Mouse (Mus musculus): ENCODE measurements around the gene D130043K22Rik. TPM values are rescaled to one million over a fixed set of nuclear protein-coding genes. Genes with fewer than 3 reads are reported as not detected.

Gene D130043K22Rik
- 0.58 and 0.73 TPM in 2 replicates for polyA plus RNA-seq (2016; fragmentation: Nextera tagmentation; extraction: Ambion mirVana)

- Histone ChIP-seq H3K4me1 (peaks cover 6% of the 10 kb centered on the region), H3K9ac (peak within 1 kb of the TSS; percentile 51), H3K4me2 (replicated peaks) (peak within 1 kb of the TSS; percentile 91), H3K36me3 (peaks cover under 1% of the 10 kb centered on the region), H3K27ac (no peak within 1 kb of the TSS), H3K27me3 (no peaks in the 10 kb centered on the region), H3K4me3 (peak within 1 kb of the TSS; percentile 46), H3K9me3 (no peaks in the 10 kb centered on the region)
- peak; percentile 84; the same call in 1 of the 2 replicates for ATAC-seq (ENCODE audit: insufficient number of reproducible peaks, insufficient read depth, low FRiP score, low TSS enrichment)
- WGBS: 13% methylated on average over 40 of the region's 40 CpGs
These were observed at the start of gene D130043K22Rik for GRCm38 (mm10) chr13:24844983-24845955. Gene D130043K22Rik, plus strand, starts transcription at chr13:24845135.

DNA sequence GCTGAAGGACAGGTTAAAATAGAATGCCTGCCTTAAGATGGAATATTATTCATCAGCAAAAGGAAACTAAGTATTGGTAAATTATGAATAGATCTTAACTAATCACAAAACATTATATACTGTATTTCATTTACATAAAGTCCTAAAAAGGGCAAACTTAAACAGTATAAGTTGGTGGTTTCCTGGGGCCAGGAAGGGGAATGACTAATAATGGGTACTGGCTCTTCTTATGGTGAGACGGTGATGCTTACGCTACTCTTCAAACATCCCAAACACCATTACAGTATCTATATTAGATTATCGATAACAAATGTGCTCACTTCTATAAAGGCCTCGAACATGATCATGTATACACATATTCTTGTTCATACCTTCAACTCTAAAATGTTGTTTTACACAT, 46.2 kb upstream of the D130043K22Rik start:
- Histone ChIP-seq H3K9me3 (no peaks in the 10 kb centered on the region), H3K4me3 (no peak overlapping the region), H3K36me3 (no peaks in the 10 kb centered on the region), H3K4me1 (peaks cover 6% of the 10 kb centered on the region), H3K9ac (no peak overlapping the region), H3K27me3 (no peaks in the 10 kb centered on the region), H3K27ac (no peak overlapping the region), H3K4me2 (replicated peaks) (no peak overlapping the region)
- ATAC-seq (ENCODE audit: insufficient number of reproducible peaks, insufficient read depth, low FRiP score, low TSS enrichment): no peak
- WGBS: 96% methylated on average over 4 of the region's 4 CpGs

- peaks cover 10% of the 10 kb centered on the region for H3K4me1 ChIP-seq
- no peaks in the 10 kb centered on the region for H3K27me3 ChIP-seq
- H3K9me3 ChIP-seq: no peaks in the 10 kb centered on the region
- H3K36me3 ChIP-seq: no peaks in the 10 kb centered on the region
- H3K27ac ChIP-seq: no peak overlapping the region
- WGBS: 64% methylated on average over 5 of the region's 5 CpGs
- no peak for ATAC-seq (ENCODE audit: insufficient number of reproducible peaks, insufficient read depth, low FRiP score, low TSS enrichment)
- no peak overlapping the region for H3K9ac ChIP-seq
- H3K4me3 ChIP-seq: peak overlapping the region; percentile 94; the same call in 1 of the 2 replicates
- peak overlapping the region; percentile 89 for H3K4me2 ChIP-seq (replicated peaks)
These were observed 45.6 kb upstream of the D130043K22Rik start for GRCm38 (mm10) chr13:24799378-24799777.

GRCm38 (mm10) chr13:24799925-24800673, 44.8 kb upstream of the D130043K22Rik start:
- peak overlapping the region; percentile 89 for H3K4me2 ChIP-seq (replicated peaks)
- peak overlapping the region; percentile 77 for H3K27ac ChIP-seq
- 1% methylated on average over 31 of the region's 31 CpGs for WGBS
- H3K27me3 ChIP-seq: no peaks in the 10 kb centered on the region
- H3K36me3 ChIP-seq: no peaks in the 10 kb centered on the region
- peaks cover 13% of the 10 kb centered on the region for H3K4me1 ChIP-seq
- peak overlapping the region; percentile 38 for H3K9ac ChIP-seq
- no peaks in the 10 kb centered on the region for H3K9me3 ChIP-seq
- peak; percentile 45; the same call in 1 of the 2 replicates for ATAC-seq (ENCODE audit: insufficient number of reproducible peaks, insufficient read depth, low FRiP score, low TSS enrichment)
- H3K4me3 ChIP-seq: peak overlapping the region; percentile 94

- under 1% methylated on average over 42 of the region's 42 CpGs for WGBS
- H3K4me3 ChIP-seq: peak overlapping the region; percentile 94
- peak overlapping the region; percentile 92 for H3K9ac ChIP-seq
- H3K36me3 ChIP-seq: no peaks in the 10 kb centered on the region
- peak; percentile 97 for ATAC-seq (ENCODE audit: insufficient number of reproducible peaks, insufficient read depth, low FRiP score, low TSS enrichment)
- H3K4me2 ChIP-seq (replicated peaks): peak overlapping the region; percentile 89
- no peaks in the 10 kb centered on the region for H3K9me3 ChIP-seq
- peaks cover 13% of the 10 kb centered on the region for H3K4me1 ChIP-seq
- H3K27ac ChIP-seq: peak overlapping the region; percentile 99
- no peaks in the 10 kb centered on the region for H3K27me3 ChIP-seq
These were observed 44.1 kb upstream of the D130043K22Rik start for GRCm38 (mm10) chr13:24800674-24801307.

DNA sequence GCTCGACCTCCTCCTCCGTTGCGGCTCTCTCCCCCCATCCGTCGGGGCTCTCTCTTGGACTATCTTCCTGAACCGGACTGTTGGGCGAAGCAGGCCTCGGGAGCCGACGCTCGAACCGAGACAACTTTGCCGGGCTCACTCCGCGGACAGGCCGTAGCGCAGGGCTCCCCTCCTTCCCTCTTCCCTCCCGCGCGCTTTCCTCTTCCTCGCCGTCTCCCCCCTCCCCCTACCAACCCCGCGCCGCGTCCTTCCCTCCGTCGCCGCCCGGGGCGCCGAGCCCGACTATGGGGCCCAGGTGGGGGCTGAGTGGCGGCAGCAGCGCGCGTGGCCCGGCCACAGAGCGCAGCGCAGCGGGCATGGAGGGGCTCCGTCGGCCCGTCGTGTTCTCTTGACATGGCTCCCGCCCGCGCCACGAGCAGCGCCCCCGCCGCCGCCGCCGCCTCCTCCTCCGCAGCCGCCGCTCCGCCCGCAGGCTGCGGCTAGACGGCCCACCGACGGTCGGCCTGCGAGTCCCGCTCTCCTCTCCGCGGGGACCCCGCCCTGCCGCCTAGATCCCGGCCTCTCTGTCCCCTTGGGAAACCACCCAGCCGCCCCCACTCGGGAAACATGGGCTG, 43.5 kb upstream of the D130043K22Rik start, which contains the start of gene BC005537:
Gene BC005537, plus strand, starts transcription at position 350 of the 614 bp plus-strand sequence.
- no peaks in the 10 kb centered on the region for H3K27me3 ChIP-seq
- WGBS: under 1% methylated on average over 66 of the region's 74 CpGs
- ATAC-seq (ENCODE audit: insufficient number of reproducible peaks, insufficient read depth, low FRiP score, low TSS enrichment): peak; percentile 58
- peak within 1 kb of the TSS; percentile 92 for H3K9ac ChIP-seq
- peak within 1 kb of the TSS; percentile 89 for H3K4me2 ChIP-seq (replicated peaks)
- no peaks in the 10 kb centered on the region for H3K9me3 ChIP-seq
- peak within 1 kb of the TSS; percentile 94 for H3K4me3 ChIP-seq
- peaks cover 13% of the 10 kb centered on the region for H3K4me1 ChIP-seq
- peaks cover 3% of the 10 kb centered on the region; the same call in 1 of the 2 replicates for H3K36me3 ChIP-seq
- peak within 1 kb of the TSS; percentile 99 for H3K27ac ChIP-seq

- WGBS: under 1% methylated on average over 26 of the region's 26 CpGs
- no peak for ATAC-seq (ENCODE audit: insufficient number of reproducible peaks, insufficient read depth, low FRiP score, low TSS enrichment)
- H3K9me3 ChIP-seq: no peaks in the 10 kb centered on the region
- H3K4me2 ChIP-seq (replicated peaks): peak overlapping the region; percentile 89
- no peaks in the 10 kb centered on the region for H3K27me3 ChIP-seq
- peaks cover 13% of the 10 kb centered on the region for H3K4me1 ChIP-seq
- peak overlapping the region; percentile 92 for H3K9ac ChIP-seq
- peaks cover 6% of the 10 kb centered on the region for H3K36me3 ChIP-seq
- H3K4me3 ChIP-seq: peak overlapping the region; percentile 94
- H3K27ac ChIP-seq: peak overlapping the region; percentile 99; the same call in 1 of the 2 replicates
These were observed 42.7 kb upstream of the D130043K22Rik start for GRCm38 (mm10) chr13:24802131-24802691.

DNA sequence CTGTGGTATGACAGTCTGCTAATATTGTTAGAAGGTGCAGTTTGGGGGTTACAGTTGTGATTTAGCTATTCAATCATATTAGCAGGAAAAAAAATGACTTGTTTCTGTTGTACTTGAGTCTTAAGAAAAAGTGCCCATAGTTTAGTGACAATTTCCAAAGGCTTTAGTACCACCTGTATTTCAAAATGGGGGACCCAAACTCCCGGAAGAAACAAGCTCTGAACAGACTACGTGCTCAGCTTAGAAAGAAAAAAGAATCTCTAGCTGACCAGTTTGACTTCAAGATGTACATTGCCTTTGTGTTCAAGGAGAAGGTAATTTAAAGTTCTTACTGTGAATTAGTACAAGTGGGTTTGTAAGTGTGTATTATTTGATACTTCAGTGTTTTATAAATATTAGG, 41.7 kb upstream of the D130043K22Rik start:
- H3K4me2 ChIP-seq (replicated peaks): peak overlapping the region; percentile 89
- peak overlapping the region; percentile 94 for H3K4me3 ChIP-seq
- peaks cover 13% of the 10 kb centered on the region for H3K4me1 ChIP-seq
- peaks cover 15% of the 10 kb centered on the region for H3K36me3 ChIP-seq
- H3K9ac ChIP-seq: peak overlapping the region; percentile 92; the same call in 1 of the 2 replicates
- no peak overlapping the region for H3K27ac ChIP-seq
- 20% methylated on average over 2 of the region's 2 CpGs for WGBS
- no peak for ATAC-seq (ENCODE audit: insufficient number of reproducible peaks, insufficient read depth, low FRiP score, low TSS enrichment)
- H3K27me3 ChIP-seq: no peaks in the 10 kb centered on the region
- no peaks in the 10 kb centered on the region for H3K9me3 ChIP-seq

- H3K36me3 ChIP-seq: peaks cover 39% of the 10 kb centered on the region
These were observed 38.9 kb upstream of the D130043K22Rik start for GRCm38 (mm10) chr13:24806079-24806478.

DNA sequence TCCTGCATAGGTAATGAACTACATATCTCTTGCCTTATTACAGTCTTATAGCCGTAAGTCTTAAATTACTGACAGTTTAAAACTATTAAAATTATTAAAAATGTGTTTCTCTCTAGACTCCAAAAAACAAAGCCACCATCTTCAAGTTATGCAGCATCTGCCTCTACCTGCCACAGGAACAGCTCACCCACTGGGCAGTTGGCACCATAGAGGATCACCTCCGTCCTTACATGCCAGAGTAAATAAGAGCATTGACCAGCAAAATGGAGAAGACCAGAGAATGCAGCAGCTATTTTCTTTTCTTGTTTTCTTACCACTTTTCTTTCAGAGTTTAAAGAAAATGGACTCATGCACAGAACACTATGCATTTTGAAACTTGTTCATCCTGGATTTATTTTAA, 32.4 kb upstream of the D130043K22Rik start:
- Histone ChIP-seq H3K9me3 (no peaks in the 10 kb centered on the region), H3K4me1 (no peaks in the 10 kb centered on the region), H3K27ac (no peak overlapping the region), H3K4me2 (replicated peaks) (no peak overlapping the region), H3K36me3 (peaks cover 63% of the 10 kb centered on the region), H3K9ac (no peak overlapping the region), H3K4me3 (no peak overlapping the region), H3K27me3 (no peaks in the 10 kb centered on the region)
- ATAC-seq (ENCODE audit: insufficient number of reproducible peaks, insufficient read depth, low FRiP score, low TSS enrichment): no peak
- 97% methylated on average over 2 of the region's 2 CpGs for WGBS

More at GRCm38 (mm10) chr13:24806079-24806478, 38.9 kb upstream of the D130043K22Rik start:
- no peak overlapping the region for H3K27ac ChIP-seq
- H3K9me3 ChIP-seq: no peaks in the 10 kb centered on the region
- H3K9ac ChIP-seq: no peak overlapping the region
- H3K27me3 ChIP-seq: no peaks in the 10 kb centered on the region
- ATAC-seq (ENCODE audit: insufficient number of reproducible peaks, insufficient read depth, low FRiP score, low TSS enrichment): no peak
- H3K4me2 ChIP-seq (replicated peaks): no peak overlapping the region
- H3K4me3 ChIP-seq: no peak overlapping the region
- H3K4me1 ChIP-seq: peaks cover 13% of the 10 kb centered on the region

All from embryonic facial prominence, embryonic 12.5 days (tissue).